Mouse (Mus musculus) stomach, embryonic 14.5 days (tissue): ENCODE data around the gene E4f1. TPM values are rescaled to one million over a fixed set of nuclear protein-coding genes. Genes with fewer than 3 reads are reported as not detected.
A peak's percentile ranks its signal among the peaks of the same experiment; 100 is the strongest.

ENCODE experiments used
- ATAC-seq: fragments of 200-750 bp; cut with Nextera tagmentation; 2 replicates; pipeline ENCODE4 v1.8.0; 2017; ENCODE audit warnings: low read depth, moderate TSS enrichment; ENCODE audit not compliant: insufficient number of reproducible peaks, insufficient read depth, low FRiP score
- H3K27ac ChIP-seq: fragments of 300-500 bp; sonication (generic); 2 replicates; pipeline ENCODE4 v1.5.1; 2014; ENCODE audit warnings: mild to moderate bottlenecking, low read length, moderate library complexity, mixed read lengths
- H3K27me3 ChIP-seq: fragments of 300-500 bp; sonication (generic); 2 replicates; pipeline ENCODE4 v1.6.1; 2014; ENCODE audit warnings: low read length, control low read depth, mixed read lengths; ENCODE audit not compliant: control insufficient read depth, insufficient read depth
- H3K36me3 ChIP-seq: fragments of 300-500 bp; sonication (generic); 2 replicates; pipeline ENCODE4 v1.6.1; 2014; ENCODE audit warnings: mild to moderate bottlenecking, control low read depth, low read length, moderate library complexity, mixed read lengths; ENCODE audit not compliant: control insufficient read depth, insufficient read depth
- H3K4me1 ChIP-seq: fragments of 300-500 bp; sonication (generic); 2 replicates; pipeline ENCODE4 v1.6.1; 2014; ENCODE audit warnings: low read length, control low read depth, mixed read lengths; ENCODE audit not compliant: control insufficient read depth, insufficient read depth
- H3K4me2 ChIP-seq: fragments of 300-500 bp; sonication (generic); replicated peaks from 2 replicates; pipeline ENCODE4 v1.6.1; 2014; ENCODE audit warnings: low read depth, low read length, control low read depth
- H3K4me3 ChIP-seq: fragments of 300-500 bp; sonication (generic); 2 replicates; pipeline ENCODE4 v1.5.1; 2014; ENCODE audit warnings: low read depth, low read length, control low read depth
- H3K9ac ChIP-seq: fragments of 300-500 bp; sonication (generic); replicated peaks from 2 replicates; pipeline ENCODE4 v1.6.1; 2014; ENCODE audit warnings: low read depth, mild to moderate bottlenecking, control low read depth, low read length, moderate library complexity, mixed read lengths
- H3K9me3 ChIP-seq: fragments of 300-500 bp; sonication (generic); 2 replicates; pipeline ENCODE4 v1.6.1; 2016; ENCODE audit warnings: low read depth, low read length, control low read depth; ENCODE audit not compliant: control insufficient read depth
- WGBS: fragments of 180-500 bp; shearing (Covaris S2); extraction: QIAGEN DNeasy Blood & Tissue Kit; methylation state at CpG from one replicate; pipeline ENCODE4 v1.1.7; 2014; 5-methylcytosine and 5-hydroxymethylcytosine counted together
- polyA plus RNA-seq: library from polyadenylated mRNA; unstranded; fragments of >200 nt; fragmentation: Nextera tagmentation; extraction: Ambion mirVana; gene quantifications from 2 replicates; pipeline ENCODE4 v1.2.1, GENCODE M21; 2014

Gene E4f1
- polyA plus RNA-seq, 1 experiment from 2014 or later = 28.5 TPM

- H3K27me3 ChIP-seq = no peaks in the 10 kb centered on the region
- no peak overlapping the region for H3K9ac ChIP-seq
- H3K9me3 ChIP-seq = no peaks in the 10 kb centered on the region
- H3K4me1 ChIP-seq = no peaks in the 10 kb centered on the region
- H3K36me3 ChIP-seq = peaks cover 9% of the 10 kb centered on the region
- H3K4me3 ChIP-seq = no peak overlapping the region
- no peak overlapping the region for H3K4me2 ChIP-seq
- 66% methylated on average over 3 of the region's 3 CpGs for WGBS
- no peak overlapping the region for H3K27ac ChIP-seq
- peak; percentile 46; the same call in 1 of the 2 replicates for ATAC-seq
Observed at GRCm38 (mm10) chr17:24402371-24402770, 67.7 kb downstream of the E4f1 start.

GRCm38 (mm10) chr17:24394456-24394855 is 75.7 kb downstream of the E4f1 start:
- Histone ChIP-seq H3K36me3 (no peaks in the 10 kb centered on the region), H3K4me2 (no peak overlapping the region), H3K9ac (no peak overlapping the region), H3K4me3 (no peak overlapping the region), H3K9me3 (no peaks in the 10 kb centered on the region), H3K4me1 (no peaks in the 10 kb centered on the region), H3K27ac (no peak overlapping the region), H3K27me3 (no peaks in the 10 kb centered on the region)
- 80% methylated on average over 7 of the region's 7 CpGs for WGBS
- no peak for ATAC-seq

Other genes starting within 250 kb of the E4f1 start
- gene Tedc2, start 249.5 kb downstream of the E4f1 start, polyA plus RNA-seq = 11.9 and 12.3 TPM in 2 replicates
- gene Ccnf, start 218.8 kb downstream of the E4f1 start, polyA plus RNA-seq = 57.6 and 67.1 TPM in 2 replicates
- not detected in 2 replicates for gene Abca17, start 119.2 kb downstream of the E4f1 start, polyA plus RNA-seq
- 16.3 and 16.4 TPM in 2 replicates for gene Abca3, start 118.4 kb downstream of the E4f1 start, polyA plus RNA-seq
- gene Rnps1, start 55.7 kb downstream of the E4f1 start, polyA plus RNA-seq = 254 and 265 TPM in 2 replicates
- 98.1 and 112 TPM in 2 replicates for gene Eci1, start 43.7 kb downstream of the E4f1 start, polyA plus RNA-seq
- 2.6 and 3.1 TPM in 2 replicates for gene Dnase1l2, start 27.2 kb downstream of the E4f1 start, polyA plus RNA-seq
- gene Pgp, start 79 bp upstream of the E4f1 start, polyA plus RNA-seq = 51.7 and 57.0 TPM in 2 replicates
- 0.56 TPM in 1 of 2 replicates, not detected in the other for gene Bricd5, start 3.6 kb upstream of the E4f1 start, polyA plus RNA-seq
- gene Mlst8, start 8.8 kb upstream of the E4f1 start, polyA plus RNA-seq = 39.7 and 46.2 TPM in 2 replicates
- 2.7 and 3.8 TPM in 2 replicates for gene Caskin1, start 18.3 kb upstream of the E4f1 start, polyA plus RNA-seq
- 87.6 and 97.3 TPM in 2 replicates for gene Traf7, start 57.6 kb upstream of the E4f1 start, polyA plus RNA-seq
- 3.0 and 3.2 TPM in 2 replicates for gene Rab26, start 63.9 kb upstream of the E4f1 start, polyA plus RNA-seq
- gene Pkd1, start 79.5 kb upstream of the E4f1 start, polyA plus RNA-seq = 27.3 and 35.9 TPM in 2 replicates
- gene Tsc2, start 162.3 kb upstream of the E4f1 start, polyA plus RNA-seq = 57.1 and 57.7 TPM in 2 replicates
- gene Nthl1, start 162.4 kb upstream of the E4f1 start, polyA plus RNA-seq = 18.1 and 19.6 TPM in 2 replicates
- 44.9 and 47.7 TPM in 2 replicates for gene Slc9a3r2, start 180.0 kb upstream of the E4f1 start, polyA plus RNA-seq
- 0.42 and 0.90 TPM in 2 replicates for gene Npw, start 188.1 kb upstream of the E4f1 start, polyA plus RNA-seq
- gene Zfp598, start 199.4 kb upstream of the E4f1 start, polyA plus RNA-seq = 24.8 and 26.5 TPM in 2 replicates
- 5.6 and 6.3 TPM in 2 replicates for gene Syngr3, start 219.6 kb upstream of the E4f1 start, polyA plus RNA-seq
- gene Gfer, start 225.8 kb upstream of the E4f1 start, polyA plus RNA-seq = 38.5 and 40.8 TPM in 2 replicates
- gene Noxo1, start 225.9 kb upstream of the E4f1 start, polyA plus RNA-seq = 3.2 and 3.8 TPM in 2 replicates
- gene Tbl3, start 237.3 kb upstream of the E4f1 start, polyA plus RNA-seq = 67.8 and 72.1 TPM in 2 replicates
- not detected in 2 replicates for gene Rnf151, start 247.8 kb upstream of the E4f1 start, polyA plus RNA-seq
- gene Rps2, start 247.8 kb upstream of the E4f1 start, polyA plus RNA-seq = 1,483 and 1,587 TPM in 2 replicates